Mouse (Mus musculus) left cerebral cortex, adult 8-10 months (tissue): ENCODE results near the gene Gm13057. TPM values are rescaled to one million over a fixed set of nuclear protein-coding genes. Genes with fewer than 3 reads are reported as not detected.
"Not testable (repeated sequence)": the region's sequence is repeated elsewhere in the genome, so short reads cannot be mapped to it uniquely, and the experiment has no call there.

Experiments used
- DNase-seq, 2 experiments: peaks; one replicate each; pipeline ENCODE4 v3.0.0; 2022; ENCODE audit warnings: low spot score in 2 of 2
- total RNA-seq, 4 experiments: library from RNA; stranded (reverse); gene quantifications; 2 replicates each; pipeline ENCODE4 v1.2.4; 2022

Gm13057 gene
- total RNA-seq = not detected

DNA sequence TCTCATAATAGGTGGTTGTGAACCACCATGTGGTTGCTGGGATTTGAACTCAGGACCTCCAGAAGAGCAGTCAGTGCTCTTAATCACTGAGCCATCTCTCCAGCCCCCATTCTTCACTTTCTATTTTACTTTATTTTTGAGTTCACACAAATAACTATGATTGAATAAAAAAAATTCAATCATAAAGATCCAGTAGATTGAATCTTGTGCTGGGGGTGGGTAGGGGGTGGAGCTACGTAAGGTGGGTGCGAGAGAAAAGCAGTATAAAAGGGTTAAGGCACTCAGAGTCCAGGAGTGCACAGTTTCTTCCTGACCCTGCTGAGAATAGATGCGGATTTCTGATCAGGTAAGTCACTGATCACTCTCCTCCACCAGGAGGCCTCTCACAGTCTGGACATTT lies at the start of gene Gm13057, which contains the start of gene BC080695:
Gm13057 (plus strand) TSS at position 310 of the 400 bp plus-strand sequence.
BC080695 (plus strand) TSS at position 301 of the 400 bp plus-strand sequence.
- not testable (repeated sequence) for DNase-seq

DNA sequence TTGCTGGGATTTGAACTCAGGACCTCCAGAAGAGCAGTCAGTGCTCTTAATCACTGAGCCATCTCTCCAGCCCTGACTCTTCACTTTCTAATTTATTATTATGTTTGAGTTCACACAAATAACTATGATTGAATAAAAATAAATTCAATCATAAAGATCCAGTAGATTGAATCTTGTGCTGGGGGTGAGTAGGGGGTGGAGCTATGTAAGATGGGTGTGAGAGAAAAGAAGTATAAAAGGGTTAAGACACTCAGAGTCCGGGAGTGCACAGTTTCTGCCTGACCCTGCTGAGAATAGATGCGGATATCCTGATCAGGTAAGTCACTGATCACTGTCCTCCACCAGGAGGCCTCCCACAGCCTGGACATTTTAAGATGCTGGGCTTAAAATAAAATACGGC lies 40.5 kb upstream of the Gm13057 start, which contains the start of gene Gm13043:
Gm13043 (plus strand) TSS at position 301 of the 400 bp plus-strand sequence.
- no peak for DNase-seq

GRCm38 (mm10) chr4:143535654-143536053 lies 15.9 kb upstream of the Gm13057 start, which contains the start of gene Gm13040:
TSS of gene Gm13040 (plus strand) at chr4:143535954.
- DNase-seq = not testable (repeated sequence)

Other genes starting within 250 kb of the Gm13057 start
- 1 to 10 TPM; 1.5 to 2.2 (median 1.8) TPM for gene Lrrc38, start 202.0 kb upstream of the Gm13057 start, total RNA-seq
- gene Pramel1, start 157.3 kb upstream of the Gm13057 start, total RNA-seq = under 1 TPM in 2 of 4 experiments, not detected in 2; 0.13 TPM
- gene Pramef8, start 139.3 kb upstream of the Gm13057 start, total RNA-seq = 10 to 100 TPM; 10.4 to 15.2 (median 11.8) TPM
- not detected for gene Oog4, start 101.4 kb upstream of the Gm13057 start, total RNA-seq
- not detected for gene Gm13043, start 40.4 kb upstream of the Gm13057 start, total RNA-seq
- not detected for gene Gm13040, start 15.8 kb upstream of the Gm13057 start, total RNA-seq
- gene BC080695, start within 50 bp of the Gm13057 start, total RNA-seq = not detected
- gene Gm13083, start 63.3 kb downstream of the Gm13057 start, total RNA-seq = not detected
- gene Gm13088, start 105.5 kb downstream of the Gm13057 start, total RNA-seq = not detected
- gene Gm13089, start 151.0 kb downstream of the Gm13057 start, total RNA-seq = not detected
- gene Gm13078, start 167.7 kb downstream of the Gm13057 start, total RNA-seq = not detected
- not detected for gene Gm13023, start 237.6 kb downstream of the Gm13057 start, total RNA-seq